Comparison of ENCODE assay signal across 8 mouse cellular contexts in genomic region chr15:68360956-68361908, GRCm38 (mm10).
DNase-seq lines count a peak whose midpoint lies in the region; ATAC-seq and TF ChIP-seq lines count a peak whose summit lies in the region.

No protein-coding gene starts in this region.

- TF ChIP-seq CTCF in liver, adult 2 months (IDR thresholded peaks at IDR 0.05; ENCODE audit: low read depth, low read length), result no peak

- H3K9ac ChIP-seq in liver, adult 2 months (ENCODE audit: low read depth, low read length), result no peak overlapping the region
- peak overlapping the region; percentile 88 for H3K9ac ChIP-seq in hindbrain, embryonic 13.5 days
- H3K9ac ChIP-seq in midbrain, embryonic 12.5 days (replicated peaks), result peak overlapping the region; percentile 86; the same call in 1 of the 2 replicates

- no peak overlapping the region for H3K27ac ChIP-seq in liver, adult 2 months (replicated peaks; ENCODE audit: insufficient read depth, low read depth, low read length)
- no peak overlapping the region for H3K27ac ChIP-seq in hindbrain, embryonic 13.5 days
- no peak overlapping the region for H3K27ac ChIP-seq in midbrain, embryonic 12.5 days (replicated peaks)

- peak overlapping the region; percentile 94; the same call in 1 of the 2 replicates for H3K4me3 ChIP-seq in liver, adult 2 months (ENCODE audit: insufficient read depth, low read depth, low read length)
- H3K4me3 ChIP-seq in hindbrain, embryonic 13.5 days, result peak overlapping the region; percentile 87
- H3K4me3 ChIP-seq in midbrain, embryonic 12.5 days, result peak overlapping the region; percentile 91

- H3K36me3 ChIP-seq in liver, adult 2 months (ENCODE audit: control insufficient read depth, insufficient read depth, low read length), result no peaks in the 10 kb centered on the region
- no peaks in the 10 kb centered on the region for H3K36me3 ChIP-seq in hindbrain, embryonic 13.5 days
- H3K36me3 ChIP-seq in midbrain, embryonic 12.5 days, result no peaks in the 10 kb centered on the region

- no peak for TF ChIP-seq POLR2A in liver, adult 2 months (IDR thresholded peaks at IDR 0.05; ENCODE audit: extremely low read depth, insufficient read depth, low read length)

- no peak for DNase-seq in liver, adult 2 months (ENCODE audit: extremely low read depth, low read depth, low spot score)
- no peak for DNase-seq in liver
- peak; percentile 28 for DNase-seq in c-Kit-positive CD71-positive TER-119-positive erythroid progenitor cells, embryonic 14.5 days (ENCODE audit: low spot score)
- DNase-seq in layer of hippocampus, adult 8-10 months (ENCODE audit: low spot score in 2 of 2), result no peak
- DNase-seq in frontal cortex, postnatal 25 days (ENCODE audit: low spot score in 2 of 2), result no peak
- DNase-seq in embryo, embryonic 11 days, result no peak

- peaks cover 5% of the 10 kb centered on the region for H3K4me1 ChIP-seq in liver, adult 2 months (ENCODE audit: control insufficient read depth, insufficient read depth, low read length)
- peaks cover 17% of the 10 kb centered on the region for H3K4me1 ChIP-seq in hindbrain, embryonic 13.5 days (replicated peaks)
- H3K4me1 ChIP-seq in midbrain, embryonic 12.5 days, result peaks cover 13% of the 10 kb centered on the region

- 17% methylated on average over 6 of the region's 6 CpGs for WGBS in liver, adult 2 months
- 49% methylated on average over 6 of the region's 6 CpGs for WGBS in hindbrain, embryonic 13.5 days
- WGBS in midbrain, embryonic 12.5 days, result 49% methylated on average over 6 of the region's 6 CpGs

- no peaks in the 10 kb centered on the region for H3K9me3 ChIP-seq in hindbrain, embryonic 13.5 days
- no peaks in the 10 kb centered on the region for H3K9me3 ChIP-seq in midbrain, embryonic 12.5 days

- no peaks in the 10 kb centered on the region for H3K27me3 ChIP-seq in liver, adult 2 months (ENCODE audit: control insufficient read depth, insufficient read depth, low read length)
- no peaks in the 10 kb centered on the region for H3K27me3 ChIP-seq in hindbrain, embryonic 13.5 days
- H3K27me3 ChIP-seq in midbrain, embryonic 12.5 days, result no peaks in the 10 kb centered on the region

- H3K79me2 ChIP-seq in liver, adult 2 months (ENCODE audit: control insufficient read depth, insufficient read depth, low read length), result peaks cover 5% of the 10 kb centered on the region; the same call in 1 of the 2 replicates

- peak overlapping the region; percentile 88 for H3K4me2 ChIP-seq in hindbrain, embryonic 13.5 days
- peak overlapping the region; percentile 84 for H3K4me2 ChIP-seq in midbrain, embryonic 12.5 days (replicated peaks)

- ATAC-seq in hindbrain, embryonic 13.5 days (ENCODE audit: low FRiP score), result no peak
- no peak for ATAC-seq in midbrain, embryonic 12.5 days (ENCODE audit: low FRiP score, low read depth)
